Mouse (Mus musculus) limb, embryonic 10.5 days (tissue): ENCODE measurements around the gene D10Wsu102e. TPM values are rescaled to one million over a fixed set of nuclear protein-coding genes. Genes with fewer than 3 reads are reported as not detected.
"Not testable (repeated sequence)": the region's sequence is repeated elsewhere in the genome, so short reads cannot be mapped to it uniquely, and the experiment has no call there.

Experiments used
- DNase-seq: peaks from one replicate; pipeline ENCODE4 v3.0.0-alpha.2; 2017; ENCODE audit warnings: low spot score
- H3K27ac ChIP-seq: fragments of 300-500 bp; sonication (generic); 2 replicates; pipeline ENCODE4 v1.5.1; 2016; ENCODE audit warnings: mild to moderate bottlenecking
- H3K27me3 ChIP-seq: fragments of 300-500 bp; sonication (generic); 2 replicates; pipeline ENCODE4 v1.6.1; 2016; ENCODE audit warnings: low read depth, mild to moderate bottlenecking; ENCODE audit not compliant: poor library complexity, severe bottlenecking
- H3K36me3 ChIP-seq: fragments of 300-500 bp; sonication (generic); 2 replicates; pipeline ENCODE4 v1.6.1; 2016; ENCODE audit warnings: mild to moderate bottlenecking, moderate library complexity
- H3K4me1 ChIP-seq: fragments of 300-500 bp; sonication (generic); 2 replicates; pipeline ENCODE4 v1.6.1; 2016
- H3K4me3 ChIP-seq: fragments of 300-500 bp; sonication (generic); 2 replicates; pipeline ENCODE4 v1.5.1; 2016; ENCODE audit warnings: mild to moderate bottlenecking, moderate library complexity
- H3K9me3 ChIP-seq: fragments of 300-500 bp; sonication (generic); replicated peaks from 2 replicates; pipeline ENCODE4 v1.6.1; 2016; ENCODE audit warnings: mild to moderate bottlenecking
- WGBS: fragments of 180-500 bp; shearing (Covaris S2); methylation state at CpG from one replicate; pipeline ENCODE4 v1.1.7; 2016; 5-methylcytosine and 5-hydroxymethylcytosine counted together
- polyA plus RNA-seq: library from polyadenylated mRNA; unstranded; fragments of >200 nt; fragmentation: Nextera tagmentation; extraction: Ambion mirVana; gene quantifications from 2 replicates; pipeline ENCODE4 v1.2.1, GENCODE M21; 2016

The D10Wsu102e gene
- polyA plus RNA-seq, 1 experiment from 2014 or later, result 1.2 TPM

DNA sequence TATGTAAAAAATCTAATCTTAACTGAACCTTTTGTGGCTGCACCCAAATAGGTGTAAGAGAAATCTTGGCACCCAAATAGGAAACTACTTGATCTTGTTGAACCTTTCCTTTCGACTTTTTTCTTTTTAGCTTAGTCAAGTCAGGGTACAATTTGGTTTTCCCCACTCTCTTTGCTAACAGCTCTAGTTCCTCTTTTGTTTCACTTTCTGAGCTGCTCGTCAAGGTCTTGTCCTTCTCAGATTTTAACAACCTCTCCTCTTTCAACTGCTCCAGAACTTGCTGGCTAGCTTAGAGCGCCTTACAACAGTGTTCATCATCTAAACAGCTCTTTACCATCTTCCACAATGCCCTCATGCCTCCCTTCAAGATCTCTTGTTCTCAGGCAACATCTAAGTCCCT is 97.5 kb downstream of the D10Wsu102e start:
- H3K9me3 ChIP-seq, result 0 out of 2 replicates have a peak, but pooled peaks cover 3% of the 10 kb centered on the region
- H3K36me3 ChIP-seq, result peaks cover 25% of the 10 kb centered on the region
- H3K4me1 ChIP-seq, result no peaks in the 10 kb centered on the region
- WGBS, result 94% methylated on average over 3 of the region's 3 CpGs
- no peak overlapping the region for H3K27ac ChIP-seq
- H3K4me3 ChIP-seq, result no peak overlapping the region
- no peaks in the 10 kb centered on the region for H3K27me3 ChIP-seq
- DNase-seq, result no peak

DNA sequence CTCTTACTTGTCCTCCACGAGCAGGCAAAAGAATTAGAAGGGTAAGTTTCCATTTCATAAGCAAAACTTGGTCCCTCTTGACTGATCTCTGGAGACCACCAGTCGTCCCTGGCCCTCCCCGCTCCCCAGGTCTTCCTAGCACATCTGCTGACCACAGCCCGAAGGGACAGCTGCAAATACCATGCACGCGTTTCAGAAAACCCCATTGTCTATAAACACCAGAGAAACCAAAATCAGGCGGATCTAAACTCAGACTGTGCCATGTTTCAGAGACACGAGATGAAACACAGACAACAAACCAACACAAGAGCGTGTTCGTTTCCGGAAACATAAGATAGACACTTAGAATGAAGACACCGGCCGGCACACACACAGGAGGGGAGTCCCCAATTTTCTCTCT is 115.2 kb downstream of the D10Wsu102e start:
- WGBS, result 95% methylated on average over 13 of the region's 13 CpGs
- no peaks in the 10 kb centered on the region for H3K9me3 ChIP-seq

DNA sequence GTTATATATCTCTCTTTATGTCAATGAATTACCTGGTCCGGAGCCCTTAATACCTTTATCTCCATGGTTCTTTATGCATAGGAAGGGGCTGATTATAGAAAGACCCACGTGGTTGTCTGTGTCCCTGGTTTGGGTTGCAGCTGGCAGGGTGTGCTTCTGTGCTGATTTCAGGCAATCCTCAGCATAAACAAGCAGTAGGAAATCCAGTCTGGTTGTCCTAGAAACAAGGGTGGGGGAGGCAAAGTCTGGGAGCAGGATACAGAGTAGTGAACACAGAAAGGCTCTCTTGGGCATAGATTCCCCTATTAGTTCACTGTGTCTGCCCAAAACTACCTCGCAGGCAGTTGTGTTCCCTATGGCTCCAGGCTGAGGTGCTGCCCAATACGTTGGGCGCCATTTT is 117.3 kb downstream of the D10Wsu102e start:
- H3K9me3 ChIP-seq, result no peaks in the 10 kb centered on the region
- 0 out of 2 replicates have a peak, but pooled peaks cover 1% of the 10 kb centered on the region for H3K36me3 ChIP-seq
- no peak overlapping the region for H3K27ac ChIP-seq
- H3K27me3 ChIP-seq, result no peaks in the 10 kb centered on the region
- DNase-seq, result no peak
- H3K4me1 ChIP-seq, result no peaks in the 10 kb centered on the region
- no peak overlapping the region for H3K4me3 ChIP-seq
- WGBS, result 83% methylated on average over 5 of the region's 5 CpGs

More for the DNA sequence above, 115.2 kb downstream of the D10Wsu102e start:
- no peak for DNase-seq
- Histone ChIP-seq H3K4me3 (no peak overlapping the region), H3K27me3 (no peaks in the 10 kb centered on the region), H3K36me3 (0 out of 2 replicates have a peak, but pooled peaks cover 1% of the 10 kb centered on the region), H3K27ac (no peak overlapping the region), H3K4me1 (no peaks in the 10 kb centered on the region)

DNA sequence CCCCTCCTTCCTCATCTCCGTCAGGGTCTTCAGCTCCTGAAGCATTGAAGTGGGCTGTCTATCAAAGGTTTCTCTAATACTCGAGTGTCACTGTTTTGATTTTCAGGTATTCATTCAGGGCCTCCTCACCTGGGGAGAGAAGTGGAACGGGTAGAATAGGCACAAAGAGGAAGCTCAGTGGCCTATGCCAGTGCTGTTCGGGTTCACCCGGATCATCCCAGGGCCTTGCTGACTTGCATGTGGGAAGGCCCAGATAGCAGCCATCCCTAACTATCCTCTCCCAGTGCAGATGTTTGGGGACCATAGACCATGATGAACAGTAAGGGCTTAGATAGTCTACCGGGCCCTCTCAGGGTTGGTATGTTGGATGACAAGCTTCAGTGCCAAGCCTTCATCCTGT is 130.5 kb downstream of the D10Wsu102e start:
- WGBS, result 90% methylated on average over 6 of the region's 6 CpGs
- Histone ChIP-seq H3K27ac (no peak overlapping the region), H3K4me3 (no peak overlapping the region), H3K36me3 (no peaks in the 10 kb centered on the region), H3K27me3 (no peaks in the 10 kb centered on the region), H3K9me3 (no peaks in the 10 kb centered on the region), H3K4me1 (no peaks in the 10 kb centered on the region)
- no peak for DNase-seq

DNA sequence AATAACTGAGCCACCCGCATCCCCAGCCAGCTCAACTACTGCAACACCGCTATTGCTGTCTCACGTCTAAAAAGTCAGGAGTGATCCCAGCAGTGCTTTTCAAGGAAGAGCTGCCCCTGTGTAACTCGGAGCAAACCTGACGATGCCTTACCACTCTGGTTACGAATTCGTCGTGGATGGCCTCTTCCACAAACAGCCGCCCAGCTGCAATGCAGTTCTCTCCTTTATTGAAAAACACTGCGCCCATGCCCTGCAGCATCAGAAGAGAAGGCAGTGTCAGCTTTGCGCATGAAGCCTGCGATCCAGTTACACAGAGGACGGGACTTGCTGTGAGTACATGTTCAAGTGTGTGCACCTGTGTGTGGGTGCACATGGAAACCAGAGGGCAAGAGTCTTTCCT is 137.3 kb downstream of the D10Wsu102e start:
- no peaks in the 10 kb centered on the region for H3K4me1 ChIP-seq
- no peaks in the 10 kb centered on the region for H3K9me3 ChIP-seq
- DNase-seq, result no peak
- 86% methylated on average over 13 of the region's 13 CpGs for WGBS
- no peaks in the 10 kb centered on the region for H3K27me3 ChIP-seq
- H3K4me3 ChIP-seq, result no peak overlapping the region
- H3K27ac ChIP-seq, result no peak overlapping the region
- H3K36me3 ChIP-seq, result no peaks in the 10 kb centered on the region

DNA sequence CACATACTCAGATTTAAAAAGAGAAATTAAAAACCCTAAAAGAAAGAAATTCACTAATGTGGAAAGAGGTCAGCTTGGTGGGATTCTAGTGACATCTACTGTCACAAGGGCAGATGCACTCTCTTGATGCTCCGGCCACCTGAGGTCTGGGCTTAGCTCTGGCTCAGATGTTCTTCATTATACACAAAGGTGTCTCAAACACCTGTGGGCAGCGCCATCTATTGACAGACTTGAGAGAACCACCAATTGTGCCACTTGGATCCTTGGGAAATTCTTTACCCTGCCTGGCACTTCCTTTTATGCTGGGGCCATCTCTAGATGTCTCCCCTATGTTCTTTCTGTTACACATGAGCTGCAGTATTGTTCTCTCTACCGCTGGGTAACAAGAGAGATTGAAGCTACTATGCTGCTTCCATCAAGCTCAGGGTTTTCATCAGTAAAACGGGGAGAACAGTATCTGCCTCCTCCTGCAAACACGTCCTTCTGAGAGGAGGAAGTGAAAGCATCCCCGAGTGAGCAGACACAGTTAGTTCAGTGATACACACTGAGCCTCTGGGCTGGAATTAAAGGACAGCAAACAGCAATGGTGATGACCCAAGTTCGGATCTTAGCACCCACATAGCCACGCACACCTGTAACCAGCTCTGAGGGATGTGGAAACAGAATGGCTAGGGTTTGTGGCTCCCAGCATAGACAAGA is 149.1 kb downstream of the D10Wsu102e start:
- Histone ChIP-seq H3K27me3 (no peaks in the 10 kb centered on the region), H3K4me3 (no peak overlapping the region), H3K4me1 (no peaks in the 10 kb centered on the region), H3K27ac (no peak overlapping the region), H3K9me3 (no peaks in the 10 kb centered on the region), H3K36me3 (no peaks in the 10 kb centered on the region)
- 66% methylated on average over 8 of the region's 8 CpGs for WGBS
- no peak for DNase-seq

DNA sequence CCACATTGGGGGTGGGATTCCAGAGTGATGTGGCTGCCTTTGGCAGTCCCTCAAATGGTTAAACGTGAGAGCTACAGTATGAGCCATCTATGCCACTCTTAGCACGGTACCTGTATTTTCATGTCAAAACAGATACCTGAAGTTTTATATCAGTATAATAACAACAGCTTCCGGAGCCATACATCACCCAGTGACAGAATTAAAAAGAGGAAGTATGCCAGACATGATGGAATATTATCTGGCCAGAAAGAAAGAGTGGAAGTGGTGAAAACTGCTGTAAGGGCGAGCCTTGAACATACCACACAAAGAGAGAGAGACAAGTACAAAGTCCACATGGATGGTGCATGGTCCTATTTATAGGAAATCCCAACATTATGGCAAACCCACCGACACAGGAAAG is 151.3 kb downstream of the D10Wsu102e start:
- Histone ChIP-seq H3K9me3 (no peaks in the 10 kb centered on the region), H3K27me3 (no peaks in the 10 kb centered on the region), H3K36me3 (no peaks in the 10 kb centered on the region), H3K4me3 (no peak overlapping the region), H3K27ac (no peak overlapping the region), H3K4me1 (no peaks in the 10 kb centered on the region)
- WGBS, result 81% methylated on average over 5 of the region's 5 CpGs
- DNase-seq, result no peak

DNA sequence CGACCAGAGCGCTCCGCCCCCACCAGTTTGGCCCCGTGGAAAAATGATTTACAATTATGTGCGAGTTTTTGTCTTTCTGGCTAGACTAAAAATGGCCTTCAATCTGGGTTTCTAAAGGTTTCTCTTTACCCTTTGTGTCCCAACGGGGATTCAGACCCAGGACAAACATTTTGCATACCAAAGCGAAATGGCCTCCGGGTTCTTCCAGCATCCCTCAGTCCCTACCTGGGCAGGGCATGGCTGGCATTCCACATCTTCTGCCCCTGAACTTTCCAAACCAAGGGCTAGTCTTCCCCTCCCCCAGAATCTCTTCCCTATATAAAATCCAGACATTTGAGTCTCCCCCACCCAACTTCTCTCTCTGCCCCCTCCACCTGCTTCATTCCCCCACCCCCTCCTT is 153.7 kb downstream of the D10Wsu102e start:
- H3K27me3 ChIP-seq, result no peaks in the 10 kb centered on the region
- H3K27ac ChIP-seq, result no peak overlapping the region
- no peaks in the 10 kb centered on the region for H3K9me3 ChIP-seq
- no peaks in the 10 kb centered on the region for H3K36me3 ChIP-seq
- H3K4me3 ChIP-seq, result no peak overlapping the region
- no peaks in the 10 kb centered on the region for H3K4me1 ChIP-seq
- no peak for DNase-seq
- WGBS, result 85% methylated on average over 8 of the region's 8 CpGs

DNA sequence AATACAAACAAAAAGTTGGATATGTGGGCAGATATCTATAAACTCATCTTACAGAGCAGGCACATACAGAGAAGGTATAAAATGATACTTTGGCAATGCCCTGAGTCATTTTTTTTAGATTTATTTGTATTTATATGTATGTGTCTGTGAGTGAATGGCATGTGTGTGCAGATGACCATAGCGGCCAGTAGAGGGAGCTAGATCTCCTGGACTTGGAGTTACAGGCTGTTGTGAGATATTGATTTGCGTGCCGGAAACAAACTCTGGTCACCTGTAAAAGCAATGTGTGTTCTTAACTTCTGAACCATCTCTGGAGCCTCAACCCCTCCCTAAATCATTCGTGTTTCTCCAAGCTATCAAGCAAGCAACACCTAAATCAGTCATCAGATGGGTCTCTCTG is 161.0 kb downstream of the D10Wsu102e start:
- DNase-seq, result no peak
- Histone ChIP-seq H3K4me3 (no peak overlapping the region), H3K27ac (no peak overlapping the region), H3K36me3 (no peaks in the 10 kb centered on the region), H3K4me1 (no peaks in the 10 kb centered on the region), H3K9me3 (no peaks in the 10 kb centered on the region), H3K27me3 (no peaks in the 10 kb centered on the region)
- WGBS, result 76% methylated on average over 4 of the region's 4 CpGs

DNA sequence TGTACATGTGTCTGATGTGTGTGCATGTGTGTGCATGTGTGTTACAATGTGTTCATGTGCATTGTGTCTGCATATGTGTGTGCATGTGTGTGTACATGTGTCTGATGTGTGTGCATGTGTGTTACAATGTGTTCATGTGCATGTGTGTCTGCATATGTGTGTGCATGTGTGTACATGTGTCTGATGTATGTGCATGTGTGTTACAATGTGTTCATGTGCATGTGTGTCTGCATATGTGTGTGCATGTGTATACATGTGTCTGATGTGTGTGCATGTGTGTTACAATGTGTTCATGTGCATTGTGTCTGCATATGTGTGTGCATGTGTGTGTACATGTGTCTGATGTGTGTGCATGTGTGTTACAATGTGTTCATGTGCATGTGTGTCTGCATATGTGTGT is 164.2 kb downstream of the D10Wsu102e start:
- not testable (repeated sequence) for DNase-seq, H3K36me3 ChIP-seq, H3K27me3 ChIP-seq, H3K9me3 ChIP-seq, H3K4me1 ChIP-seq, H3K4me3 ChIP-seq, H3K27ac ChIP-seq

DNA sequence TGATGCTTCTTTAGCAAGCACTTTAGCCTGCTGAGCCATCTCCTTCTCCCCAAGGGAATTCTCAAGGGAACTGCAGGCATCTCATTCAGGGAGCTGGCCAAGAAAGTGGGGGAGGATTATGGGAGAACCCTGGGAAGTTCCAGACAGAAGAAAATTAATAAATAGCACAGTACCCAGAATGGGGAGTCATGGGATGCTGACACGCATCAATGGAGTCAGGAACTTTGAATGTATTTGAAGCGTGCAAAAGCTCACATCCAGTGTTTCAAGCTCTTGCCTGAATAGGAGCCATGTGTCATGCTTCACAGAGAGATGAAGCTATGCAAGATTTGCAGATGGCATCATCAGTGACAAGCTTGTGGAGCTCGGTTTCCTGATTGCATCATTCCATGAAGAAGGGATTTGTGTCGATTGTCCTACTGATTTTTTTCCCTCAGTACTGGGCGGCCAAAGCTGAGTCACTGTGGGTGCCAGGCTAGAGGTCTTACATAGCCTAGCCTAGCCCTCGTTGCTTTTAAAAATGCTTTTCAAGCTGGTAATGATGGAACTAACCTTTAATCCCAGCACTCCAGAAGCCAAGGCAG is 170.5 kb downstream of the D10Wsu102e start:
- 87% methylated on average over 6 of the region's 6 CpGs for WGBS
- H3K4me1 ChIP-seq, result peaks cover 12% of the 10 kb centered on the region

DNA sequence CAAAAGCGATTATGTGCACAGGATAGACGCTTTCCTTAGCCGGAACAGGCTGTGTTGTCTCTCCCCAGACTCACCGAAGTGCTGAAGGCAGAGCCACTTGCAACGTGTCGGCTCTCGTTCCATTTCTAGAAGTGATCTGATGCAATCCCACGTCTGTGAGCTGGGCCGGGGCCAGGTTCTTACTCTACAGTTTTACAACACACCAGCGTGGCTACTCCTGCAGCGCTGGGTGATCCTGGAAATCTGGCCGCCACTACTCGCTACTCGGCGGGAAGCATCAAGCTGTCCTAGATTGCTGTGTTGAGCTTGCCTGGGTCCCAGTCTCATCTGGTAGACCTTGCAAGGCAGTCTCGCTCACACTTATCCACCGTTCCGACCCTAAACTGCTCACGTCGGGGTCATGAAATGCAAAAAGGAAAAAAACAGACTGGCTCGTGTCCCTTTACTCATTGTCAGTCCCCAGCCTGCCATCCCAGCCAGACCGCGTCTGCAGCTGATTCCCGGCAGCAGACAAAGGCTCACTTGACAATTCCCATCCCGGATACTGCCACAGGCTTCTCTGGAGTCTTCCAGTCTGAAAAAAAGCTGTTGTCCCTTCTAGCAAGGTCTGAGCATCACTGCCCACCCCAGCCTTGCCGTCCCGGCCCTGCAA is 173.4 kb downstream of the D10Wsu102e start:
- Histone ChIP-seq H3K27ac (peak overlapping the region; percentile 71), H3K36me3 (no peaks in the 10 kb centered on the region), H3K27me3 (peaks cover 24% of the 10 kb centered on the region), H3K4me3 (peak overlapping the region; percentile 67), H3K9me3 (no peaks in the 10 kb centered on the region), H3K4me1 (peaks cover 12% of the 10 kb centered on the region)
- WGBS, result 8% methylated on average over 27 of the region's 27 CpGs
- peak; percentile 45 for DNase-seq

More for the DNA sequence above, 170.5 kb downstream of the D10Wsu102e start:
- Histone ChIP-seq H3K27ac (no peak overlapping the region), H3K36me3 (no peaks in the 10 kb centered on the region), H3K9me3 (no peaks in the 10 kb centered on the region), H3K4me3 (no peak overlapping the region), H3K27me3 (peaks cover 24% of the 10 kb centered on the region)
- DNase-seq, result peak; percentile 21

DNA sequence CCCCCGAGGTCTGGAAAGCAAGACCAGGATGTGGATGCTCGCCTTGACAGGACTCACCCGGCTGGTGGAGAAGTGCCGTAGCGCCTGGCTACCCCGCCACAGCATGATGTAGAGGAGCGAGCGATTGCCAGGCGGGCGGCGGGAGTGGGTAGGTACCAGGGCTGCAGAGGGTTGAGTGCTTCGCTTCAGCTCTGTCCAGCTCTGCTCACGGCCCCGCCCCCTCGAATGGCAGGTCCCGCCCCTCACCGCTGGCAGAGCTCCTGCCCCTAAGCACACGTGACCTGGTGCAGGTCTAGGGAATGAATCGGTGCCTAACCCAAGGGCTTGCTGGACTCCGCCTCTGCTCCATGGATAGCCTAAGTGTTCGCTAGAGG is 173.9 kb downstream of the D10Wsu102e start, which contains the start of gene Aldh1l2:
Gene Aldh1l2 (minus strand): TSS at position 231 of the 374 bp plus-strand sequence.
- Histone ChIP-seq H3K9me3 (no peaks in the 10 kb centered on the region), H3K27ac (peak within 1 kb of the TSS; percentile 71), H3K4me1 (peaks cover 12% of the 10 kb centered on the region), H3K36me3 (no peaks in the 10 kb centered on the region), H3K4me3 (peak within 1 kb of the TSS; percentile 67), H3K27me3 (peaks cover 24% of the 10 kb centered on the region)
- peak; percentile 85 for DNase-seq
- WGBS, result under 1% methylated on average over 21 of the region's 21 CpGs
